Mouse (Mus musculus): Measurements from ENCODE around the gene Ffar2.

The Ffar2 gene

DNA sequence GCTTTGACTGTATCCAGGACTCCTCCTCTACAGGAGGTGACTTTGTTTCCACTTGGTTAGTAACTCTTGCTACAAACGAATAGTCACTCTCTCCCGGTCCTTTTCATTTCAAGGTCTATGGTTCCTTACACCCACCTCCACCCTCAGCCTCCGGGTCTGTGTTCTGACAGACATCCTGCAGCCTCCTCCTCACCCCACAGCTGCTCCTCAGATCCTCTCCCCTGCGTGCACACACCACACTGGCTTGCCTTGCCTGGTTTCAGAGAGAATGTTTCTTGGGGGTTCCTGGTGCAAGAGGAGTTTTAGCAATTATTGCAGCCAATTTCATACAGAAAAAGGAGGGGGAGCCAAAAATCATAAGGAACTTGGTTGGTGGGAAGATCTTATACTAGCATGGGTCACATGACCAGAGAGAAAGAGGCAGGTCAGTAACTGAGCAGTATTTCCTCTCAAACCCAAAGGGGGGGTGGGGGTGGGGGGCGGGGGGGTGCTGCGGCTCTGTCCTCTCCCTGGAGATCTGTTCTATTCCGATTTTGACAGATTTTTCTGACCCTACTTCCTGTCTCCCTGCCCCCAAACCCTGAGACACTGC is 2.6 kb downstream of the Ffar2 start:
- DNase-seq, result no peak

DNA sequence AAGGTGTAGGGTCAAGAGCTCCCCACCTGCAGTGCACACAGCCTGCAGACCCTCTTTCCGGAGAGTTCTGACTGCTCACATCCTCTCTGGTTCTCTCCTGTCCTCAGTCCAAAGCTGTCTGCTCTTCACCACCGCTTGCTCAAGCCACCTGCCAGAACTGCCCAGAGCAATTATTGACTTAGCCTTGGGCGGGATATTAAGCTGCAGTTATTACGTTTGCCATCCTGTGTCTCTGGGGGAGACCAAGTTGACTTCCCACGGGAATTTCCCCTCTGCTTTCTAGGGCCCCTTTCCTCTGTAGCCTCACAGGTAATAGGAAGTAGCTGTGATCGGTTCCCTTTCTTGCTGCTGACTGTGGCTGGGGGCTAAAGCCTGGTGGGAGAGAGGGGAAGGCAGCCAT is 3.4 kb downstream of the Ffar2 start:
- no peak for DNase-seq

DNA sequence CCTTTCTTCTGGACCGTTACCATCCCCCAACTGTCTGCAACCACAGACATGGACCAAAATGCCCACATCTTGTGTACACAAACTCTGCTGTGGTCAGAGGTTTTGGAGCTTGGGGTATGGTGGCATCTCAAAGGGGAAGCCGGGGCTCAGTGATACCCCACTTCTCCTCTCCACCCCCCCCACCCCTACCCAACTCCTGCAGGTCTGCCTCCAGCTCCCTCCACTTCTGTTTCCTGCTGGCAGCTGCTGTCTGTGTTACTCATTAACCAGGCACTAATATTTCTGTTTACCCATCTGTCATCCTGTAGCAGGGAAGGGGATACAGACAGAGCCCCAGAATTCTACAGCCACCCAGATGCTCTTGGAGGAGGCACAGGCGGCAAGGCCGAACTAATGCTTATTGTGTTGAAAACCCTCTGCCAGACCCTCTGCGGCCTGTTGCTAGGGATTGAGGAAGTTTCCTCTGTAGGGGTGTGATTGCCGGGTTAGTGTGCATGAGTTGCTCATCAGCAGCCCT is 11.2 kb downstream of the Ffar2 start:
- DNase-seq, result peak in 1 of 2 experiments; percentile 23

- peak in 1 of 2 experiments; percentile 34 for DNase-seq
These were observed 11.8 kb downstream of the Ffar2 start for GRCm38 (mm10) chr7:30811757-30812290.

- no peak for DNase-seq
These were observed 13.3 kb downstream of the Ffar2 start for GRCm38 (mm10) chr7:30810319-30810718.

GRCm38 (mm10) chr7:30805924-30806323 is 17.7 kb downstream of the Ffar2 start:
- peak in 1 of 2 experiments; percentile 67 for DNase-seq

DNA sequence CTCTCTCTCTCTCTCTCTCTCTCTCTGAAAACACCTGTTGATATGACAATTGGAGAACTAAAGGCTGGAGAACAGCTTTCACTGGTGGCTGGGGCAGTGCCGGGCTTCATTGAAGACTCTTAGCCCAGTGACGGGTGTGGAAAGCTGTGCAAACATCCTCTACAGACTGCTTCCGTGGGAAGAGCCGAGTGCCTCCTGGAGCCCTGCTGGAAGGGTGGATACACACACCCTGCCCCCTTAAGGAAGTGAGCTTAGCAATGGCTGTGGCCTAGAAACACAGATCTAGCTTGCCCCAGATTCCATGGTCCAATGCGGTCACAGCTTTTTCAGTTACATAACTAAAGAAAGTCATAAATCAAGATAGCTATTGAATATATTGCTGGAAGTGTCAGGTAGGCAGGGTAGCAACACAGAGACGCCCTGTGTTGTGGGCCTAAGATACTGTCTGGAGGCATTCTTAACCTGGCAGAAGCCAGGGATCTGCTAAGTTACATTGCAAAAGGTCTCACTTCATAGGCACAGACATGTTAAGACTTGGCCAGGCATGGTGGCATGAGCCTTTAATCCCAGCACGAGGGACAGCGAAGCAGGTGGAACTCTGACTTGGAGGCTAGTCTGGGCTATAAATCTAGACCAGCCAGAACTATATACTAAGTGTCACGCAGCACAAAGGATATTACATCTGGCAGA is 19.4 kb downstream of the Ffar2 start:
- peak; percentile 24 to 64 for DNase-seq

- DNase-seq, result no peak
These were observed 20.3 kb downstream of the Ffar2 start for GRCm38 (mm10) chr7:30803256-30803655.

GRCm38 (mm10) chr7:30800653-30801052 is 22.9 kb downstream of the Ffar2 start:
- no peak for DNase-seq

DNA sequence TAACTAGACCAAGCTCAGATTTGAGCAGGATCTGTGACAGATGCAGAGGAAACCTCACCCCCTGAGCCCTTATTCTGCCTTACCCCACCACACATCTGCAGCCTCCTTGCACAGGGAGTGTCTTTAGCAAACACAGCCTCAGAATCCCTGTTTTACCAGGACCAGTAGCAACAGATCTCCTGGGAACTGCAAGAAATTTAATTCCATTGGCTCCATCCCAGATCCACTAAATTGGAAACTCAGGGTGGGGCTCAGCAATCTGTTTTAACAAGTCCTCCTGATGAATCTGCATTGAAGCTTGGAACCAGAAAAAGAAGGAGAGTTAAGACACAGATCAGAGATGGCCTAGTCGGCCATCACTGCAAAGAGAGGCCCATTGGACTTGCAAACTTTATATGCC is 26.8 kb downstream of the Ffar2 start:
- no peak for DNase-seq

DNA sequence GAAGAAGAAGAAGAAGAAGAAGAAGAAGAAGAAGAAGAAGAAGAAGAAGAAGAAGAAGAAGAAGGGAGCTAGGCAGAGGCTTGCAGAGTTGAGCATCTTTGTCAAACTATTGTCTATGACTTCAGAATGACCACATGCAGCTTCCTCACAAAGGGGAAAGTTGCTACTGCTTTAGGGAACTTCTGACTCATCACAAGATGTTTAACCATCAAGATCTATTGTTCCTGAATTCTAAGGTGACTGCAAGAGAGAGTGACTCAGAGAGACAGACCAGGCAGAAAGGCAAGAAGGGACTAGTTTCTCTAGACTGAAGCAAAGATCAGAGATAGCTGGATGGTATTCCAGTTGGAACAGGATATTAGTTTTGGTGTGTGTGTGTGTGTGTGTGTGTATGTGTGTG is 28.7 kb downstream of the Ffar2 start:
- DNase-seq, result no peak

- DNase-seq, result no peak
These were observed 31.7 kb downstream of the Ffar2 start for GRCm38 (mm10) chr7:30791921-30792320.

DNA sequence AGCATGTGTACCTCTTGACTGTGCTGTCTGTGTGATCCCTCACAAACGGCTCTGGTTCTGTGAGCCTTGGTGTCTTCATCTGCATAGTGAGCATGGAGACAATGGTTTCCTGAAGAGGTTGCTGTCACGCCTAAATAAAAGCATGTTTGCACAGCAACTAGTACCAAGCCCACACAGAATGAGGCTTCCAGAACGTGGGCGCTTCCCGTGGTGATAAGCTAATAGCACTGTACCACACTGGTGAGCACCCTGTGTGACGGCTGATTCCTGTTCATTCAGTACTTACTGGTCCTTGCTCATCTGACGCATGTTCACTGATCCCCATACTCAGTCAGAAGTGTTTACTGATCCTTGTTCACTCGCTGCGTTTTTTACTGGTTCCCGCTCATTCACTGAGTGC is 33.4 kb downstream of the Ffar2 start:
- DNase-seq, result no peak

DNA sequence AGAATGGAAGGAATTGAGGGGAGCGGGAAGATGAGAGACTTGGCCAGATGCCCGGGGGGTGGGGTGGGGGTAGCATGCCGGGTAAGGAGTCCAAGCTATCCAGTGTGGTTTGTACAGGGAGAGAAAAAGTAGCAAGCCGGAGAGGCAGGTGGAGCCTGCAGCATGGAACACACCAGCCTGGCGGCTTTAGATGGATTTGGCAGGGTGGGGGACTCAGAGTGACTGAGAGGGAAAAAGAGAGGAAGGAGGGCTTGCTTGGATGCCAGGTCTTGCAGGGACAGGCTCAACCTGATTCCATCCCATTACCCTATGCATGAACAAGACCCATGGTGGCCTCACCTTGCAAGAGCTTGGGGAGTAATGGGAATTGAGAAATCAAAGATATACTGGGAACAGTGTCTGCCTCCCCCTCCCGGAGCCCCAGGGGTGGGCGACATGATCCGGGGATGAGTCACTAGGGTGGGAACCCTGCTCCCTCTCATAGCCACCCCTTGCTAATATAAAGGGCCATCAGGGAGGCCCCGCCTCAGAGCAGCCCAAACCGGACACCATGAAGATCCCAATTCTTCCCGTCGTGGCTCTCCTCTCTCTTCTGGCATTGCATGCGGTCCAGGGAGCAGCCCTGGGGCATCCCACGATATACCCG is 36.1 kb downstream of the Ffar2 start, which contains the start of gene Krtdap:
Krtdap (plus strand) TSS at position 520 of the 646 bp plus-strand sequence.
- DNase-seq, result no peak

GRCm38 (mm10) chr7:30785721-30786546 is 37.6 kb downstream of the Ffar2 start:
- no peak for DNase-seq

DNA sequence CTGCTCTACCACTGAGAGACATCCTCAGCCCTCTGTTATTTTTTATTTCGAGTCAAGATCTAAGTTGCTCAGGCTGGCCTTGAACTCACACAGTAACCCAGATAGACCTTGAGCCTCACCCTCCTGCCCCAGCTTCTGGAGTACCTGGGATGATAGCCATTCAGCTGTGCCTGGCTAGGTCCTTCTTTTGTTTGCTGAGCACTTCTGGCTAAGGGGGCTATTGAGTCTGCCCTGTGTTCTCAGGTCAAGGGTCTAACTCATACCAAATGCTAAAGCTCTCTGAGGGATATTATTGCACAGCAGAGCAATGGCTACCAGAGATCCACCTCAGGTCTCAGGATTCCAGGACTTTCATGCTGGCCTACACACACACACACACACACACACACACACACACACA is 38.4 kb downstream of the Ffar2 start:
- DNase-seq, result no peak

DNA sequence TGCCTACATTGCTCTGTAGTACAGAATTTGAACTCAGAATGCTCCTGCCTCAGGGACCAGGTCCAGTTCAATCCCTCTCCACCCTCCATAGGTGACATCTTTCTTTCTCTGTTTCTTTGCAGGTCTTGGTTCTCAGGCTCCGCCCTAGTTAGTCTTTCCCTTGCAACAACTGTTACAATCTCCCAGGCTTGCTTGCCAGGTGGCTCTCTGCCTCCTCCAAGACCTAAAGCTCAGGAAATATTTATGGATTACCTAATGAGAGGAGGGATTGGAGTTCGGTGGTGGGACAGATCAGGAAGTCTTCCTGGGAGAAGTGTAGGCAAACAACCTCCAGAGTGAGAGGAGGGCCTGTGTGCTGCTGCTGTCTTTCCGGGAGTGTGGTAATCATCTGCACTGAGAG is 40.9 kb downstream of the Ffar2 start:
- no peak for DNase-seq

GRCm38 (mm10) chr7:30781792-30782191 is 41.8 kb downstream of the Ffar2 start:
- no peak for DNase-seq

DNA sequence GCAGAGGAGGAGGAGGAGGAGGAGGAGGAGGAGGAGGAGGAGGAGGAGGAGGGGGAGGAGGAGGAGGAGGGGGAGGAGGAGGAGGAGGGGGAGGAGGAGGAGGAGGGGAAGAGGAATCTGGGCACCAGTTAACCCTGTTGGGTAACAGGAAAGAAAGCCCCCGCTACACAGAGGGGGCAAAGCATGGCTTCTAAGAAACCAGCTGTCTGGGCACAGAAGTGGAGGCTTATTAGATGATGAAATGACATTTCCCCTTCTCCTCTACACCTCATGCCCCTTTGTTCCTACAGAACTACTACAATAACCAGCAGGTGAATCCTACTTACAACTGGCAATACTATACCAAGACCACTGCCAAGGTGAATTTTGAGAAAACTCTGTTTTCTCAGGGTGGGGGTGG is 45.7 kb downstream of the Ffar2 start:
- DNase-seq, result no peak

GRCm38 (mm10) chr7:30777081-30777579 is 46.4 kb downstream of the Ffar2 start:
- no peak for DNase-seq

DNA sequence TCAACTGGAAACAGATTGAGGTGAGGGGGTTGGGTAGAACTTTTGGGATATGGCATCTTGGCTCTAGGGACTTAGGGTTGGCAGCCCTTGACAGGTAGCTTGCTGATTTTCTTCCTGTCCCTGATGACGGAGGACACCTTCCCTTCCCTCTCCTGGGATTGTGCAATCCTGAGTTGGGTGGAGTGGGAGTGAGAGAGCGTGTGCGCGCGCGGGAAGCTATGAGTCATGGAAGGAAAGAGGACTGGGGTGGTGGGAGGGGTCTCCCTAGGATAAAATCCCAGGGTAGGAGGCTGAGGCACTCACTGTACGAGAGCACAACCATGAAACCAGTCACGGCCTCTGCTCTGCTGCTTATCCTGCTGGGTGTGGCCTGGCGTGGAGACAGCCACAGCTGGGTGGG is 47.5 kb downstream of the Ffar2 start:
- no peak for DNase-seq

DNA sequence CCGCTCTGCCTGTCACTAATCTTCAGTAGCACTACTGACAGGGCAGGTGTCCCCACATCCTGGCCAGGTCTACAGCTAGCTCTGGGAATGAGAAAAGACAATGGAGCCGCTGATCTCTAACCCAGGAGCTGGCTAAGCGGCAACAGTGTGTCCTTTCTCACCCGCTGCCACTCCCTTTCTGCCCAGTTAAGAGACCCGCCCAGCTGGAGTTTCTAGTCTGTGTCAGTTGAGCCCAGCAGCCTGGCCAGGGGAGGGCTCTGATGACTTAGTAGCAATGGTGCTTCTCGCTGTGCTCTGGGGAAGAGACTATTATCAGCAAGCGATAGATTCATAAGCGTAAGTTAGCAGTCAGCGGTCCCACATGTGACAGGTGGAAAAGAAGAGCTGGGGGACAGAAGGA is 54.3 kb downstream of the Ffar2 start:
- DNase-seq, result no peak
